Mouse (Mus musculus): ENCODE measurements around the gene Rnf167. TPM values are rescaled to one million over a fixed set of nuclear protein-coding genes. Genes with fewer than 3 reads are reported as not detected.

Rnf167 gene
- polyA plus RNA-seq, 1 experiment, result 9.0 TPM

DNA sequence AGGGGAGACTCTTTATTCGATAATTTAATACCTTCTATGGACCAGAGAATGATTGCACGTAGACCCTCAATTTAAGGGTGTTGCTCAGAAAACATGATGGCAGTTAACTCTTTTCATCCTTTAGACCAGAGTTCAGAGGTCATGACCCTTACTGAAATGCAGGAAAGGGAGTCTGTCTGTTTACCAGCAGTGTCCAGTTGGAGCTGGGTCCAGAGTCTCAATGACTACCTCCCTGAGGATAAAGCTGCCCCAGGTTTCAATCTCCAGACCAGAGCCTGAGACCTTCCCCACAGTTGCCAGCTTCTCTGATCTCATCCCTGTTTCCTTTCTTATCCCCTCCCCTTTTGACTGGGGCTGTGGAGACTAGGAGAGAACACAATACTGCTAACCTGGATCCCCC, 31.5 kb downstream of the Rnf167 start:
- no peaks in the 10 kb centered on the region for H3K79me2 ChIP-seq (ENCODE audit: control insufficient read depth, insufficient read depth)
- H3K27me3 ChIP-seq (ENCODE audit: control insufficient read depth, insufficient read depth, insufficient read length), result no peaks in the 10 kb centered on the region
- TF ChIP-seq CTCF (IDR thresholded peaks at IDR 0.05; ENCODE audit: control insufficient read depth, insufficient read depth, insufficient read length), result no peak
- TF ChIP-seq FOSL1 (IDR thresholded peaks at IDR 0.05; ENCODE audit: insufficient read depth, low read length, poor library complexity, severe bottlenecking), result no peak
- no peak for TF ChIP-seq MYOG (IDR thresholded peaks at IDR 0.05; ENCODE audit: control insufficient read depth, extremely low read depth, insufficient read length)
- TF ChIP-seq MYOD1 (IDR thresholded peaks at IDR 0.05; ENCODE audit: control insufficient read depth, insufficient read length, low read depth), result no peak
- TF ChIP-seq MAX (IDR thresholded peaks at IDR 0.05), result no peak
- TF ChIP-seq CEBPB (IDR thresholded peaks at IDR 0.05; ENCODE audit: low read depth), result no peak
- no peak for TF ChIP-seq USF1 (IDR thresholded peaks at IDR 0.05; ENCODE audit: low read depth)
- H3K4me3 ChIP-seq (ENCODE audit: insufficient read depth, poor library complexity, severe bottlenecking), result no peak overlapping the region
- H3K36me3 ChIP-seq (ENCODE audit: control insufficient read depth, insufficient read depth), result peaks cover 50% of the 10 kb centered on the region
- H3ac ChIP-seq (ENCODE audit: control insufficient read depth, insufficient read length, low read depth), result no peak overlapping the region
- H3K79me3 ChIP-seq (ENCODE audit: low read depth), result no peaks in the 10 kb centered on the region

DNA sequence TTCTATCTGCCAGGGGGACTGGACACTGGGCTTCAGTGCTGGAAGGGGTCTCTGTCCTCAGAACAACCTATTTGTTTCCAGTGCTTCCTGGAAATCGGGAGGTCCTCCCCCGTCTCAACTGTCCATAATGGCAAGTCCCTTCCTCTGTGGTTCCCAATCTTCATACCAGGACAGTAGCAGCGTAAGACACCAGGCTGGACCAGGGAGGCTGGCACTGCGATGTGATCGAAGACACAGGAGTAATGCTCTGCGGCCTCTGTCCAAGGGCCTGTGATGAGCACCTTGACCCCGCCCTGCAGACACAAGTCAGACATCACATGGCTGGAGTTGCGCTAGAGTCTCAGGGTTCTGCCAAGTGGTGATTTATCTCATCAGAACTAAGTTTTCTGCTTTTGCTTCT, 32.3 kb downstream of the Rnf167 start:
- no peak for TF ChIP-seq CTCF (IDR thresholded peaks at IDR 0.05; ENCODE audit: control insufficient read depth, insufficient read depth, insufficient read length)
- TF ChIP-seq USF1 (IDR thresholded peaks at IDR 0.05; ENCODE audit: low read depth), result no peak
- TF ChIP-seq FOSL1 (IDR thresholded peaks at IDR 0.05; ENCODE audit: insufficient read depth, low read length, poor library complexity, severe bottlenecking), result no peak
- no peak for TF ChIP-seq MYOG (IDR thresholded peaks at IDR 0.05; ENCODE audit: control insufficient read depth, extremely low read depth, insufficient read length)
- no peak for TF ChIP-seq MAX (IDR thresholded peaks at IDR 0.05)
- TF ChIP-seq MYOD1 (IDR thresholded peaks at IDR 0.05; ENCODE audit: control insufficient read depth, insufficient read length, low read depth), result no peak
- Histone ChIP-seq H3K4me3 (ENCODE audit: insufficient read depth, poor library complexity, severe bottlenecking) (no peak overlapping the region), H3ac (ENCODE audit: control insufficient read depth, insufficient read length, low read depth) (no peak overlapping the region), H3K79me3 (ENCODE audit: low read depth) (no peaks in the 10 kb centered on the region), H3K79me2 (ENCODE audit: control insufficient read depth, insufficient read depth) (no peaks in the 10 kb centered on the region), H3K27me3 (ENCODE audit: control insufficient read depth, insufficient read depth, insufficient read length) (no peaks in the 10 kb centered on the region), H3K36me3 (ENCODE audit: control insufficient read depth, insufficient read depth) (peaks cover 52% of the 10 kb centered on the region)

DNA sequence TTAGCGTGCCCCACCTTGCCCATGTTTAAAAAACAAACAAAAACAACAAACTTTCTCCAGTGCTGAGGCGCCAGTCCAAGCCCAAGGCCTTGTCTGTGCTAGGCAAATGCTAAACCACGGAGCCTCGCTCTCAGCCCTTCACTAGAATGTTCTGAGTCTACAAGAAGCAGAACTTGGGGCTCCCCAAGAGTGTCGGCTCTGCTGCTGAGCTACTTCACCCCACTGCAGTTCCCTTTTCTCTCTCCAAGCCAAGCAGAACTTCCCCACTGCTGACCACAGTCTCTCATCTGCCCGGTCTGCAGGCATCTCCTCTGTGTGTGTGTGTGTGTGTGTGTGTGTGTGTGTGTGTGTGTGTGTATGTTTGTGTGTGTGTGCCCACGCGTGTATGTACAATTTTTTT, 32.9 kb downstream of the Rnf167 start:
- no peak overlapping the region for H3K4me3 ChIP-seq (ENCODE audit: insufficient read depth, poor library complexity, severe bottlenecking)
- H3K79me2 ChIP-seq (ENCODE audit: control insufficient read depth, insufficient read depth), result no peaks in the 10 kb centered on the region
- H3K79me3 ChIP-seq (ENCODE audit: low read depth), result no peaks in the 10 kb centered on the region
- no peak for TF ChIP-seq MYOG (IDR thresholded peaks at IDR 0.05; ENCODE audit: control insufficient read depth, extremely low read depth, insufficient read length)
- no peak for TF ChIP-seq CTCF (IDR thresholded peaks at IDR 0.05; ENCODE audit: control insufficient read depth, insufficient read depth, insufficient read length)
- TF ChIP-seq USF1 (IDR thresholded peaks at IDR 0.05; ENCODE audit: low read depth), result no peak
- TF ChIP-seq MAX (IDR thresholded peaks at IDR 0.05), result no peak
- no peak for TF ChIP-seq FOSL1 (IDR thresholded peaks at IDR 0.05; ENCODE audit: insufficient read depth, low read length, poor library complexity, severe bottlenecking)
- no peak for TF ChIP-seq CEBPB (IDR thresholded peaks at IDR 0.05; ENCODE audit: low read depth)
- TF ChIP-seq MYOD1 (IDR thresholded peaks at IDR 0.05; ENCODE audit: control insufficient read depth, insufficient read length, low read depth), result no peak
- H3K36me3 ChIP-seq (ENCODE audit: control insufficient read depth, insufficient read depth), result peaks cover 58% of the 10 kb centered on the region
- H3ac ChIP-seq (ENCODE audit: control insufficient read depth, insufficient read length, low read depth), result no peak overlapping the region
- H3K27me3 ChIP-seq (ENCODE audit: control insufficient read depth, insufficient read depth, insufficient read length), result no peaks in the 10 kb centered on the region

DNA sequence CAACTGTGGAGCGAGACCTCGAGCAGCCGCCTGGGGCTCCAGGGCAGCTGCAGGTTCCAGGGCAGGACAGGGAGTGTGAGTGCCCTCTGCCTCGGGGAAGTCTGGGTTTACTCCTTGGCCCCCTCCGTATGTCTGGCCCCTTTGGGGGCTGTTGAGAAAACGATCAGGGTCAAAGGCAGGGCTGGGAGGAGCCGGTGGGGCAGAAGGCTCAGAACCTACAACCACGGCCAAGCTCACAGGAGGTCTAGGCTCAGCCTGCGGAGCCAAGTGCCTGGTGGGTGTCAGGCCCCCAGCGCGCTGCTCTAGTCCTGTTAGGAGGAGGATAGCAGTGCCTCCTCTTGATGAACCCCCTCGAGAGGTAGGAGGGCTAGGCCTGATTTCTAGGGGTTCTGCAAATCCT, 34.1 kb downstream of the Rnf167 start:
- Histone ChIP-seq H3K79me3 (ENCODE audit: low read depth) (no peaks in the 10 kb centered on the region), H3K4me3 (ENCODE audit: insufficient read depth, poor library complexity, severe bottlenecking) (no peak overlapping the region), H3K36me3 (ENCODE audit: control insufficient read depth, insufficient read depth) (peaks cover 57% of the 10 kb centered on the region), H3K27me3 (ENCODE audit: control insufficient read depth, insufficient read depth, insufficient read length) (no peaks in the 10 kb centered on the region), H3K79me2 (ENCODE audit: control insufficient read depth, insufficient read depth) (no peaks in the 10 kb centered on the region), H3ac (ENCODE audit: control insufficient read depth, insufficient read length, low read depth) (no peak overlapping the region)
- TF ChIP-seq FOSL1 (IDR thresholded peaks at IDR 0.05; ENCODE audit: insufficient read depth, low read length, poor library complexity, severe bottlenecking), result no peak
- no peak for TF ChIP-seq MAX (IDR thresholded peaks at IDR 0.05)
- no peak for TF ChIP-seq CTCF (IDR thresholded peaks at IDR 0.05; ENCODE audit: control insufficient read depth, insufficient read depth, insufficient read length)
- TF ChIP-seq MYOG (IDR thresholded peaks at IDR 0.05; ENCODE audit: control insufficient read depth, extremely low read depth, insufficient read length), result no peak
- no peak for TF ChIP-seq USF1 (IDR thresholded peaks at IDR 0.05; ENCODE audit: low read depth)
- no peak for TF ChIP-seq MYOD1 (IDR thresholded peaks at IDR 0.05; ENCODE audit: control insufficient read depth, insufficient read length, low read depth)
- TF ChIP-seq CEBPB (IDR thresholded peaks at IDR 0.05; ENCODE audit: low read depth), result no peak

DNA sequence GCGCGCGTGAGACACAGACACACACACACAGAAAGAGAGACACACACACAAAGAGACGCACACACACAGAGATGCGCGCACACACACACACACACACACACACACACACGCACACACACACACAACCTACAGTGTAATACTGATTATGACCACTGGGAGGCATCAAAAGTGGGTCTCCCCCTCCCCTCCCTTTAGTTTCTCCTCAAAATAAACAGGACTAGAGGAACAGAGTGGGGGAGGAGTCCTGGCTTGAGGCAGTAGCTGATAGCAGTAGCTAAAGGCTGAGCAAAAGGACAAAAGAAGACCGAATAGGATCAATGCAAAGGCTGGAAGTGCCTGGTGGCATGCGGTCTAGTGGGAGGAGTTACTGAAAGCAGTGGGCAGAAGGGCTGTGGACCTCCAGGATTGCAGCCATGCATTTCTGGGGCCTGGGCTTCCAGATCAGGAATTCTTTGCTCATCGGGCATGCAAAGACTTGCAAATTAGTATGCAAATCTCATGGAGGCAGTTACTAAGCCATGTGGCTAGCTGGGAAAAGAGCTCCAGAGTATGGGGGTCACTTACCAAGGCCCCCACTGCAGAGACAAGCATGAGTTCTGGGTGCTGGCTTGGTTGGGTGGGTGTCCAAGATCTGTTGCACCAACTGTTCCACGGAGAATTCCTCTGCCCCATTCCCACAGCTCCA, 35.0 kb downstream of the Rnf167 start:
- no peak for TF ChIP-seq FOSL1 (IDR thresholded peaks at IDR 0.05; ENCODE audit: insufficient read depth, low read length, poor library complexity, severe bottlenecking)
- no peak for TF ChIP-seq MYOG (IDR thresholded peaks at IDR 0.05; ENCODE audit: control insufficient read depth, extremely low read depth, insufficient read length)
- no peak for TF ChIP-seq CTCF (IDR thresholded peaks at IDR 0.05; ENCODE audit: control insufficient read depth, insufficient read depth, insufficient read length)
- no peak for TF ChIP-seq USF1 (IDR thresholded peaks at IDR 0.05; ENCODE audit: low read depth)
- TF ChIP-seq CEBPB (IDR thresholded peaks at IDR 0.05; ENCODE audit: low read depth), result no peak
- TF ChIP-seq MAX (IDR thresholded peaks at IDR 0.05), result no peak
- no peak for TF ChIP-seq MYOD1 (IDR thresholded peaks at IDR 0.05; ENCODE audit: control insufficient read depth, insufficient read length, low read depth)
- peaks cover 49% of the 10 kb centered on the region for H3K36me3 ChIP-seq (ENCODE audit: control insufficient read depth, insufficient read depth)
- H3K27me3 ChIP-seq (ENCODE audit: control insufficient read depth, insufficient read depth, insufficient read length), result no peaks in the 10 kb centered on the region
- no peaks in the 10 kb centered on the region for H3K79me3 ChIP-seq (ENCODE audit: low read depth)
- no peak overlapping the region for H3ac ChIP-seq (ENCODE audit: control insufficient read depth, insufficient read length, low read depth)
- H3K79me2 ChIP-seq (ENCODE audit: control insufficient read depth, insufficient read depth), result no peaks in the 10 kb centered on the region
- H3K4me3 ChIP-seq (ENCODE audit: insufficient read depth, poor library complexity, severe bottlenecking), result no peak overlapping the region
